Mouse (Mus musculus): ENCODE results near the gene Irak4. TPM values are rescaled to one million over a fixed set of nuclear protein-coding genes. Genes with fewer than 3 reads are reported as not detected.

Irak4 gene
- polyA plus RNA-seq, 1 experiment: 1.5 TPM

DNA sequence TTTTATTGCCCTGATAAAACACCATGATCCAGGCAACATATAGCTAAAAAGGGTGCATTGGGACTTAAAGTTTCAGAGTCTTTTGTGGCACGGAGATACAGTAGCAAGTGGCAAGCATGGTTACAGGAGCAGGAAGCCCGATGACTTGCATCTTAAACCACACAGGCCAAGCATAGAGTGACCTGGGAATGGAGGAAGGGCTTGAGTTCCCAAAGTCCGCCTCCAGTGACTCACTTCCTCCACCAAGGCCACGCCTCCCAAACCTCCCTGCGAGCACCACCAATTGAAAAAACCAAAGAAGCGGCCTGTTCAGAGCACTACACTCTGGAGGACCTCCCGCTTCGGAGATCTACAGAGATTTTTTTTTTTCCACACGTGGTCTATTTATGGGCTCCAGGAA is 22.4 kb downstream of the Irak4 start:
- no peak for DNase-seq (ENCODE audit: low read depth)
- no peak for TF ChIP-seq POLR2A (IDR thresholded peaks at IDR 0.05; ENCODE audit: borderline replicate concordance, extremely low read depth, insufficient read depth, insufficient read length, poor library complexity, severe bottlenecking)
- TF ChIP-seq CTCF (IDR thresholded peaks at IDR 0.05; ENCODE audit: borderline replicate concordance, extremely low read depth, insufficient read depth, insufficient read length): no peak

DNA sequence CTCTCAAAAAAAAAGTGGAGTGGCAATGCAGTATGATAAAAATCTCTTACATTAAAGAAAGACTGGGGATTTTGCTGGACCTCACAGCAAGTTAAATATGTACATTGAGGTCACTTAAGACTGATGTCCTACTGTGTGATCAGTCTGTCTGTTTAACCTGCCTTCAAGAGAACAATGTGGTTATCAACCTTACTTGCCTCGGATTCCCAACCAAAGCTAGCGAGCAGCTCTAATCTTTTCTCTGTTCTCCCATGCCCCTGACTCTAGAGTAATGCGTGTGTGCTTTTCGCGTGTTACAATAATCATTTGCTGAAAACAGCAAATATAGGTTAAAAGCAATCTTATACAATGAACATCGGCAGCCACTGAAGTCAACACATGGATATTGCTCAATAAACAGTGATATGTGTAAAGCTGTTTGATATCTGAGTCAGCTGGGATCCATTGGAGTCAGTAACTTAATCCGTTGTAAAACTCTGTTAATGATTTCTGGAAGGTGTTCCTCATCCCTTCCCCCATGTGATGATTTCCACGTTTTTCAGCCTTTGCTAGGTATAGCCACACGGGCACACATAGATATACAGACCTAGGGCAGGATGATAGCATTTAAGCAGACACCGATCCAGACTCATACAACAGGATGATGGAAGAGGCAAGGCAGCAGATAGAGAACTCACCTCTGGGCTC is 25.2 kb downstream of the Irak4 start:
- TF ChIP-seq POLR2A (IDR thresholded peaks at IDR 0.05; ENCODE audit: borderline replicate concordance, extremely low read depth, insufficient read depth, insufficient read length, poor library complexity, severe bottlenecking) (no peak), CTCF (IDR thresholded peaks at IDR 0.05; ENCODE audit: borderline replicate concordance, extremely low read depth, insufficient read depth, insufficient read length) (no peak)
- no peak for DNase-seq (ENCODE audit: low read depth)

DNA sequence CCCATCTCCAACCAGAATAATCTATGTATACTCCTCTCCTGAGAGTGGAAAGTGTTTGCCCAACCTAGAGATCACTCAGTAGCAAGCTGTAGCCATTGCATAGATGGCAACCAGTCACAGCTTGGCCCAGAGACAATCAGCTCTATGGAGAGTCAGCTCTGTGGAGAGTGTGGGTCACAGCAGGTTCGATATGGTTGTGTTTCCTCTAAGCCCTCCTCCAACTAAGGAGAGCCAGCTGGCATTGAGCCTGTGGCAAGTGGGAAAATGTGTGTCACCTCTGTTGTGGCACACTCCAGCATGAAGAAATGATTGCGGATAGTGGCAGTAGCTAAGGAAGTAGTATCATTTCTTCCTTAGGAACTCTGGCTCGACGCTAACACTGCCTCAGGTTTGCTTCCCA is 28.1 kb downstream of the Irak4 start:
- peak; percentile 28 for DNase-seq (ENCODE audit: low read depth)
- TF ChIP-seq CTCF (IDR thresholded peaks at IDR 0.05; ENCODE audit: borderline replicate concordance, extremely low read depth, insufficient read depth, insufficient read length) (no peak), POLR2A (IDR thresholded peaks at IDR 0.05; ENCODE audit: borderline replicate concordance, extremely low read depth, insufficient read depth, insufficient read length, poor library complexity, severe bottlenecking) (no peak)

DNA sequence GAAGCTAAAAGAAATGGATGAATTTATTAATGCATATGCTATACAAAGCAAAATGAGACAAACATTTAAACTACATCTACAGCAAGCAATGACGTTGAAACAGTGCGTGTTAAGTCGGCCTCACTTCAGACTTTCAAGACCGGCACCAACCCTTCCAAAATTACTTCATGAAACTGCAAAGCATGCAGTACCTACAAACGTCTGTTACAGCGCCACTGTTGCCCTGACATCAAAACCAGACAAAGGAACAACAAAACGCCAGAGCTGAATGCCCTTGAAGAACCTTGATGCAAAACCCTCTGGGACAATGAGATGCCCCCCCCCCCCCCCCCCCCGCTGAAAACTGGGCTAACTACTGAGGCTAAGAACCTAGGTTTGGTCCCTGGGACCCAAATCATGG is 29.3 kb downstream of the Irak4 start:
- TF ChIP-seq POLR2A (IDR thresholded peaks at IDR 0.05; ENCODE audit: borderline replicate concordance, extremely low read depth, insufficient read depth, insufficient read length, poor library complexity, severe bottlenecking): no peak
- peak; percentile 29; the same call in 1 of the 2 replicates for TF ChIP-seq CTCF (IDR thresholded peaks at IDR 0.05; ENCODE audit: borderline replicate concordance, extremely low read depth, insufficient read depth, insufficient read length)
- no peak for DNase-seq (ENCODE audit: low read depth)

DNA sequence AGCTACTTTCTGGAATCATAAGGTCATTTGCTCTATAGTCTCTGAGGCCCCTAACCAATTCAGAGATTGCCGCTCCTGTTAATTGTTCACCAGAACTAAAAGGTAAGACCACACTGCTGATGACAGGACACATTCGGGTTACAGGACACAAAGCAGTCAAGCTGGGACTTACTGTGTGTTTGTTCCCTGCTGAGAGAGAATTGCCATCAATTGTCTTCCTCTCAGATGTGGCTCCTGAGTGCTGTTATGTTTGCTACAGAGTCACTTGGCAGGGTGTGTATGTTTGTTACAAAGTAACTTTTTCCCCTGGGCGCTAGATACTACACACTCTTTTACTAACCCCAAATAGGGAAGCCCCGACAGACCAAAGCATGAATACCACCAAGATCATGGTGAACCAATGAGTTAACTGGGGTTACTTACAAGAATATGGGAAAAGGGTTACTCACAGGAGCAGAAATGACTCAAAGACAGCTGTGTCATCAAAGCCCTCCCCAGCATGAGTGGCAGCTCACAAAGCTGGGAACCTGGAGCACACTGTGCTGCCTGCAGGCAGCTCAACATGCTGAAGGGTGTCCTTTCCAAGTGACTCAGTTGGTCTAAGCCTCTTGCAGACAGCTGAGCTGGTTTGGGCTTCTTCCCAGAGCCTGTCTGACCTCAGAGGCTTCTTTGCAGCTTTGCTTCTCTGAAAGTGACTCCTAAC is 31.3 kb downstream of the Irak4 start:
- DNase-seq (ENCODE audit: low read depth): no peak
- no peak for TF ChIP-seq POLR2A (IDR thresholded peaks at IDR 0.05; ENCODE audit: borderline replicate concordance, extremely low read depth, insufficient read depth, insufficient read length, poor library complexity, severe bottlenecking)
- no peak for TF ChIP-seq CTCF (IDR thresholded peaks at IDR 0.05; ENCODE audit: borderline replicate concordance, extremely low read depth, insufficient read depth, insufficient read length)

DNA sequence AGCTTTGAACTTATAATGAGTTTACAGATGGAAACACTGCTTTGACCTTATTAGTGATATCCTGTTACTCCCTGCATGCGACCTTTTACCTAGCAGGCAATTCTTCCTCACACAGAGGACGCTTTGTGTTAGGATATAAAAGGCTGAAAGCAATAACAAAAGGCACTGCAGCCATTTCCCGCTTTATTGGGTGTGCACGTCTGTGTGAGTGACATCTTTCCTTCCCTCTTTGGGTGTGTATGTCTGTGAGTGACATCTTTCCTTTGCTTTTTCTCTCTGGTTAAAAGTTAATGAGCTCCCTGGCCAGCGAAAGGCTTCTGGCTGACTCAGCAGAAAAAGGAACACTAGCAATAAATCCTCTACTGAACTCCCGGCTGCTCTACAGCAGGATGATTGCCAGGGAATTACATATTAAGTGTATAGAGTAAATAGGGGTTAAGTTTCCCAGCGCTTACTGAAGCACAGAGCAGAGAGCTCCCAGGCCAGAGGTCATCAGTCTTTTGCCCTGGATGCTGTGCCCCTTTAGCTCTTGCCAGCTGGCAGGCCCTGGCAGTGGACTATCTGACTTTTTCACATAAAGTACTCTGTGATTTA is 38.7 kb downstream of the Irak4 start:
- no peak for TF ChIP-seq CTCF (IDR thresholded peaks at IDR 0.05; ENCODE audit: borderline replicate concordance, extremely low read depth, insufficient read depth, insufficient read length)

DNA sequence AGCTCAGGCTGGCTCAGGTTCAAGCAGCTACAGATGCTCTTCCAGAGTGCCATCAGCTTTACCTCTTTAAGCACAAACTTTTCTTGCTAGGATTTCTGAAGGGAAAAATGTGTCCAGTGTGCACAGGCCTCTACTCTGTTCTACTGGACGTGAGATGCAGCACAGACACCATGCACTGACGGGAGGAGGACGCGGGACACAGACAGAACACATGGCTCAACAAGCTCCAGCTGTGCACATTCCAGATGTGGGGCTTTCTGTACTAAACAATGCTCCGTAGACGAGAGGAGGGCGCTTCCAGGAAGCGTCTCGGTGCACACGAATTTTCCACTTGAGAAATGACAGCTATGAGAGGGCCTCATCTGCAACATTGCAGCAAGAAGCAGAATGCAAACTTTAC is 39.7 kb downstream of the Irak4 start:
- DNase-seq (ENCODE audit: low read depth): no peak
- TF ChIP-seq POLR2A (IDR thresholded peaks at IDR 0.05; ENCODE audit: borderline replicate concordance, extremely low read depth, insufficient read depth, insufficient read length, poor library complexity, severe bottlenecking) (no peak), CTCF (IDR thresholded peaks at IDR 0.05; ENCODE audit: borderline replicate concordance, extremely low read depth, insufficient read depth, insufficient read length) (no peak)

More for the DNA sequence above, 38.7 kb downstream of the Irak4 start:
- peak; percentile 14 for DNase-seq (ENCODE audit: low read depth)

DNA sequence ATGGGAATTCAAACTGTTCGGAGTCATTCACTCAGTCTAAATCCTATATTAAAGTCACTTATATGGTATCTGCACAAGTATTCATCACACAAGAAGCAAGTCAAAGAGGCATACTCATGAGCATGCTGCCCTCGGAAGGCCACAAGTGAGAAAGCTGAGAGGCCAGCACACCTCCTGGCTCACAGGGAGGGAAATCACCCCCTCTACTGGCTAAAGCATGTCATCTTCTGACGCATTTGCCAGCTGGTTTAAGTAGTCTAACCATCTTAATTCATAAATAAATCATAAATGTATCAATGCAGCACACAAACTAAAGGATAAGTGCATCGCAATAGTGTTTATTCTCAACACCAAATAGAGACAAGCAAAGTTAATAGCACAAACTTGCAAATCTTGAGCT is 41.3 kb downstream of the Irak4 start:
- TF ChIP-seq POLR2A (IDR thresholded peaks at IDR 0.05; ENCODE audit: borderline replicate concordance, extremely low read depth, insufficient read depth, insufficient read length, poor library complexity, severe bottlenecking) (no peak), CTCF (IDR thresholded peaks at IDR 0.05; ENCODE audit: borderline replicate concordance, extremely low read depth, insufficient read depth, insufficient read length) (no peak)
- DNase-seq (ENCODE audit: low read depth): no peak

DNA sequence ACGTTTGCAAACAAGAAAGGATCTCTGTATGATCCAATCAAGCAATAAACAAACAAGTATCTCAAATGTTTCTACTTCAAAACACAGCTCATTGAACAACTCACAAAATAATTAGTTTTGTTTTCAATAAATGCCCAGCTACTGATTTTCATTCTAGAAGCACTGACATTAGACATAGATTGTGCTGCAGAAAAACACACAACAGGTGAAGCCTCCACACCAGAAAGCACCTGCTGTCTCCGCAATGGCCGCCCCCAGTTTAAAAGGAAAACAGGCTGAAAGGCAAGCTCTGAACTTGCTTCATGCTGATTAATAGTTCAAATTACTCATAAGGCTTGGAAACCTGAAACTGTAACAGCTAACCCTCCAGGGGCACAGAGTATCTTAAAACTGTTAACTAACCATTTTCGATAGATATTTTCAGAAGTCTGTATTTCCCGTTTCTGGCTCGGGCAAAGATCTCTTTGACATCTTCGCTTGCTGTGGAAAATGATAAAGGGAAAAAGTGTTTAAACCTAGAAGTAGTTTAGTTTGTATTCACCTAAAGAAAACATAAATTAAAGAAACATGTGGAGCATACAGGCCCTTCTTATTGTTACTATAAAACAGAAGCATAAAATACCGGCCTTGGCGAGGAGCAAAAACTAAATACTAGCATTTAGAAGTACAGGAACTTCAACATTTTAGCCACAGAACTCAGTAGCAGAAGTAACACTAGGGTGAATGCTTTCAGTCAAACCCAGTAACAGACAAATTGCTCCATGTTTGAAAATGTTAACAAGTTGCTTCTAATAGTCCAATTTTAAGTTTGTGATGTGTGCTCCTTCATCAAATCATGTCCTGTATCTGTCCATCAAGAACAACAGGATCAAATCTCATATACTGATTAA is 44.6 kb downstream of the Irak4 start:
- no peak for DNase-seq (ENCODE audit: low read depth)
- TF ChIP-seq CTCF (IDR thresholded peaks at IDR 0.05; ENCODE audit: borderline replicate concordance, extremely low read depth, insufficient read depth, insufficient read length) (no peak), POLR2A (IDR thresholded peaks at IDR 0.05; ENCODE audit: borderline replicate concordance, extremely low read depth, insufficient read depth, insufficient read length, poor library complexity, severe bottlenecking) (no peak)

DNA sequence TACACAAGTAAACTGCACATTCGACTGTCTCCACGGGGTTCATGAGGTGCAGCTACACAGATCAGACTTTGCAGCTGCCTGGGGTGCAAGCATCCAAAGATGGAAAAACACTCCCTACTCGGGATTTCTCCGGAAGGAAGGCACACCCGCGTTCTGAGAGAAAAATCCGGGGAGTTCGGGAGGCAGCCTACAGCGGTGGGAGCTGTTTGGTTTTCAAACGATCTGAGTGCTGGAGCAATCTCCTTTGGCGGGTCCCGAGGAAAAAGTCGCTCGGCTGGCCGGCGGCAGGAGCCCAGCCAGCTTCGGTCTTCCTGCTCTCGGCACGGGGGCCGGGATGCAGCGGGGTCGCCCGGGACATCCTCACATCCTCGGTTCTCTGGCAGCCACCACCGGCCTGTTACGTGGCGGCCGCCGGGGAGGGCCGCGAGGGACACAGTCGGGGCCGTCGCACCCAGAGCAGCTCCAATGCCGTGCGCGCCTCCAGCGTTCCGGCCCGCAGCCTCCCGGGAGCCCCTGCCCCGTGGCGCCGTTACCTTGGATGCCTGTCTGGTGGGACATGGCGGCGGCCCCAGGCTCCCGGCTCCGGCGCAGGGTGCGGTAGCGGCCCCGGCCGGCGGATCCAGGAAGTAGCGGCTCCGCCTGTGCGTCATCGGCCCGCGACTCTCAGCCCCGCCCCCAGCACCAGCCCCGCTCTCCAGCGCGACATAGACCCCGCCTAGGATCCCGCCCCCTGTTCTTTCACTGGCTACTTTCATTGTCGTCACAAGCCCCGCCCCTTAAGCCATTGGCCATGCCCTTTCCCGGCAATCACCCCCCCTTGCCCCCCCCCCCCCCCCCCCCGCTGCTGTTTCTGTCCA is 46.0 kb downstream of the Irak4 start, which contains the start of gene Twf1:
Gene Twf1, minus strand, starts transcription at position 671 of the 857 bp plus-strand sequence.
- TF ChIP-seq POLR2A (IDR thresholded peaks at IDR 0.05; ENCODE audit: borderline replicate concordance, extremely low read depth, insufficient read depth, insufficient read length, poor library complexity, severe bottlenecking): peak; percentile 92
- TF ChIP-seq CTCF (IDR thresholded peaks at IDR 0.05; ENCODE audit: borderline replicate concordance, extremely low read depth, insufficient read depth, insufficient read length): 0 out of 2 replicates have a peak, but pooled peaks have one; percentile 3
- DNase-seq (ENCODE audit: low read depth): peak; percentile 99
